Mouse (Mus musculus) cerebellum, adult 2 months (tissue): Measurements from ENCODE around the gene Ppp2r1a.

Source experiments
- CTCF ChIP-seq: fragments of 200-500 bp; IDR thresholded peaks from 2 replicates; pipeline ENCODE4 v1.5.1; 2011; ENCODE audit warnings: low read depth, mild to moderate bottlenecking, control low read depth, low read length, moderate library complexity, borderline replicate concordance; ENCODE audit not compliant: insufficient read depth
- POLR2A ChIP-seq: fragments of 200-500 bp; IDR thresholded peaks from 2 replicates; pipeline ENCODE4 v1.6.1; 2011; ENCODE audit warnings: low read length, control low read depth, borderline replicate concordance; ENCODE audit not compliant: insufficient read depth

DNA sequence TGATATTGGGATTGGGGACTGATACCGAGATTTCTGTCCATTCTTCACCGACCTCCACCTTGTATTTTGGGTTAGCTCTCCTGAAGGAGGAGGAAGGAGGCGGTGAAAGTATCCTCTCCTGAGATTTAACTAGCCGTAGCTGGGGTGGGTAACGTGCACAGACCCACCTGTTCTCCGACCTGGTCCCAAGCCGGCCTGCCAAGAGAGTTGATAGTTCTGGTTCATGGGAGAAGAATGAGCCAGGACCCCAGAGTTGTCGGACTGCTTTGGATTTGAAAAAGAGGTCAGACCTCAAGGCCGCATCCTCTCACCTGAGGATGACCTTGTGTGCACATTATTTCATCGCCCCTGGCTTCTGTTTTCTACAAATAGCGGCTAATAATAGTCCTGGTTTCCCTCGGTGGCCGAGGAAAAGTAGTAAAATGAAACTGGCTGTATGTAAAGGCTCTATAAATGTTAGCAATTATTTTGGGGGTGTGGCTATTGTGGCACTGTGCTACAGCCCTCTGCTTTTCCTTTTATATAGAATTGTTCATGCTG lies 985 bp downstream of the Ppp2r1a start:
- TF ChIP-seq CTCF (no peak), POLR2A (no peak)
